Mouse (Mus musculus) ovary, postnatal 10 days (tissue): Measurements from ENCODE around the gene Lrrc4c.

Experiments used
- DNase-seq: peaks from one replicate; pipeline ENCODE4 v3.0.0; 2022; ENCODE audit warnings: low spot score

Lrrc4c gene

DNA sequence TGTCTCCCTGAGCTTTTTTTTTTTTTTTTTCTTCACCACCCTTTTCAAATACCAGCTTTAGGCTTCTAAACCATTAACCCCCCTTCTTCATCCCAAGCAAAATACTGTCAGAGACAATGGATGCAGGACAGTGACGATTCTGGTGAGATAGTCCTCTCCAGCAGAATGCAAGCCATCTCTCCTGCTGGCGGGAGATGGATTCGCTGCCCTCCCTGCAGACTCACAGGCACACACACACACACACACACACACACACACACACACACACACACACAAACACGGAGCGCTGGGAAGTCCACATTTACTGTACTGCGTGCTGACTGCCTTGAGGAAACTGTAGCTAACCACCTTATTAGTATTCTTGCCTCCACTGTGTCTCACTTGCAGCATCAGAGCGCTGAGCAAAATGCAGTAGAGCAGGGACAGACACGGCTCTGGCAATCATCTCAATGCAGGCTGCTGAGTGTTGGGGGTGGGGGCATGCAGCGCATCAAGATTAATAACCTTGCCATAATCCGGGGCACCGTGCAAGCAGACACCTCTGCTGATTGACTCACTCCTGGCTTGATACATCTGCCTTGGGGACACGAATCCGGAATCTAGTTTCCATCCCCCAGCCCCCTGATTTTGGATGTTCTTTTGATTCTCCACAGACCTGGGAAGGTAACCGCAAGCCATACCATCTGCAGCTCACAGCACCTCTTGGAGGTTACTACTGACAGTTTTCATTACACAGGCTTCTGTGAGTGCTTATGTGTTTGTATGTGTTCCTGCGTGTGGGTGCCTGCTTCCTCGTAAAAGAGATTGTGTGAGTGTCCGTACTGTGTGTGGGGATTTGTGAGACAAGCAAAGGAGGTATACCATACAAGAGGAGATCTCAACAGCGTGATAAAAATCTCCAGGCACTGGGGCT lies at the start of gene Lrrc4c:
Gene Lrrc4c (plus strand): TSS at position 783 of the 913 bp plus-strand sequence.
- DNase-seq: no peak

DNA sequence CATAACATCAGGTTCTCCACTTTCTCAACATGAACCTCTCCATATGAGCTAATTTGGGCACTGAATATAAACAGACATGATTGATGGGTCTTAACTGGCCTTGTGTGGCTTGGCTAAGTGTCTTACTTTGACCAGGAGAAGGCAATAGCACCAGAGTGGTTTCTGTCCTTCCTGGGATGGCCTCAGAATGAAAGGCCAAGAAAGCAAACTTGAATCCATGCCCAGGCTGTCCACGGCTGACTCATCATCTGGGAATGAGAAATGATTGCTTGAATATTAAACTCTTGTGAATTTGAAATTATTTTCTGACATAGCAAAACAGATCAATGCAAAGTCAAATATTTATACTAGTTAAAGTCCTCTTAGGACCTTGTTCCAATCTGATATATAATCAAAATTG lies 42.9 kb upstream of the Lrrc4c start:
- DNase-seq: no peak

DNA sequence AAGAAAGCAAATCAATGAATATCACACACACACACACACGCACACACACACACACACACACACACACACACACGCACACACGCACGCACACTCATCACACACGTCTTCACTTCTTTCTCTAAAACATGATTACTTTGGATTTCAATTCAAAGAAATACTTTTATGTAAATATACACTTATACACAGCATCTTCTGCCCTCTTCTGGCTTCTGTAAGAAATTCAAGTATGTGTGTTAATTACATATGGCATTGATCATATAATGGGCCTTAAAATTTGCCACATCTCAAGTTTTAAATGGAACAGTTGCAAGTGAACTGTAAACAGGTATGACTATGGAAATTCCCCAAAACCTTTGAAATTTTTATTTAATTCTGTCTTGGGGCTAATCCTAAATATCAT lies 35.0 kb upstream of the Lrrc4c start:
- DNase-seq: no peak

DNA sequence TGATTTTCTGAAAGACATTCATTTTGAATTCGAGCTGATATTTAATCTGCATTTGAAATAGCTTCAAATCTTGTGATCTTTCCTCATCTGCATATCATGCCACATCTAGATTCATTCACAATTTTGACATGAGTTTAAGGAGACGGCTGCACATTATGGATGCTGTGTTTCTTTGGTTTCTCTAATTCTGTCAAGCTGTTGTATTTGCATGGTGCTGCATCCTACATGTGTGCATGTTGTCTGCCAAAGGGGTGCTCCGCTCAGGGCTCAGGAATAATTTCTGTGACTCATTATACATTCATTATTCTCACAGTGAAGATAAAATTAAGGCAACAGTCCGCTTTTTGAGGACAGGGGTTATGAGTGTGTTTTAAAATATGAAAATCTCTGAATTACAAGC lies 30.5 kb upstream of the Lrrc4c start:
- no peak for DNase-seq

DNA sequence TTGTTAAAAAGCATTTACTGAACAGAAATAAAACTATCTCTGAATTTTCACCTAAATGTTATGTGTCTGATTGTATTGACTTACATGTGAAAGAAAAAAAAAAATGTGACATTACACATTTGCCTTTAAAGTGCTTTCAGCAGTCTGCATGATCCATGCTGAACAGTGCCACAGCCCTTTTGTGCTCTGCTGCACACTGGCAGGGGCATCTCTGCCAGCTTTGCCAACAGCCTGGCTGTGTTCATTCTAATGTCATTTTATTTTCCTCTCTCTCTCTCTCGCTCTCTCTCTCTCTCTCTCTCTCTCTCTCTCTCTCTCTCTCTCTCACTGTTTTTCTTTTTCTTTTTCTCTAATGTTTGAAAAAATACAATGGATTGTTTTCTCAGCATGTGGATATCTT lies 27.4 kb upstream of the Lrrc4c start:
- no peak for DNase-seq

DNA sequence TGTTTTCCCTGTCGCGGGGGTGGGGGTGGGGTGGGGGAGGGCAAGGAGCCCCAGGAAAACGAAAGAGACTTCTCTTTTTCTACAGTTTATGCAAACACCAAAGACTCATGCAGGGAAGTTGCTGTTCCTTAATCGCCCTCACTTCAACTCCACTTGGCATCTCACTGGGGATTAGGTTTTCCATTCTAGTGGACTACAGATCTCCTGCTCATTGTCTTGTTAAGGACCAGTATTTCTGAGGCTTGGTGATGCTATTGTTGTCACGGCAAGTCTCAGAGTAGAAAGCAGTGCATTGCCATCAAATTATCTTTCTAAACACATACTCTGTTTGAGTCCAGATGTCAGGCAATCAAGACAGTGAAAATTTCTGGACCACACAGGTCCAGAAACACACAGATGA lies 2.9 kb upstream of the Lrrc4c start:
- DNase-seq: no peak

DNA sequence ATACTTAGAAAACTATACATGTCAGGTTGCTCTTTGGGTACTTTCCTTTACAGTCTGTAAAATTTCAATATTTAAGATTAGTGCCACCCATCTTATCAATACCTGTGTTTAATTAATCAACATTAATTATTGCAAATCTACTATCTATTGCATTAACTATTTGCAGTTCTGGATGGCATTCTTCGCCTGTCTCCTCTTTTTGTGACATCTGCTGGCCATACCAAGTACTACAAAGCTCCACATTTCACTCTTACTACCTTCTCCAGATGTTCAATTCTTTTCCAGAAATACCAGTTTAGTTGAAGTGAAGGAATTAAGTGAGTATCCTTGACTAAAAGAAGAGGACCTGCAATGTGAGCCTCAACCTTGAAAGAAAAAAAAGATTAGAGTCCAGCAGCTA lies 1.4 kb upstream of the Lrrc4c start:
- DNase-seq: no peak

DNA sequence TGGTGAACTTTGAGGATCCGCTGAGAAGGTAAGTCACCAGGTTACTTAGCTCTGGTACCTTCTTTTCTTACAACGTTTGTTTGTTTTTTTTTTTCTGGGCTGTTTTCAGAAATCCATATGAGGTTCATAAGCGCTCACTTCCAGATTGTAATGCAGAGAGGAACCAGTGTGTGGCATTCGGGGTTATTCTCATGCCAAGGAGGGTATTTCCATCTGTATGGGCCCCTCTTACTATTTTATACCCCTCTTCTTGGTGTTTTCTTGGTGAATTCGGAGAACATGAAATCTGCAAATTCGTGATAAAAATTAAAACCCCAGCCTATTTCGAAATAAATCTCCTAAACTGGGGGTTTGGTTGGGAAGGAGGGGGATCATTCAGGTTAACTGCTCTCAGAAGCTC lies 587 bp downstream of the Lrrc4c start:
- DNase-seq: no peak

DNA sequence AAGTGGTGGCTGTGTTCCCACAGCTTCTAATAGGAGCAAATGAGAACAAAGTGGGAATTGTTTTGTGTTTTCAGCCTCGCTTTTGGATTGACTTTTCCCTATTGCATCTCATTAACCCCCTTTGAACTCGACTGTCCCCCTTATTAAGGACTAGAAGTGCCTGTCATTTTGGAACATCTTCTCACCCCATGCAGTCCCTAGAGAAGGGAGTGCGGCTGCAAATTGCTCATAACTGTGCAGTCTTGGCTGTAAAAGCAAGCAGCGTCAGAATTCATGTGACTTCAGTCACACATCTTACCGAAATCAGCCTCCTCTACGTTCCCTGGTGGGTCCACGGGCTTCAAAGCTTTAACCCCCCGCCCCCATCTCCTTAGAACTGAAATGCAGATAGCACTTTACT lies 1.2 kb downstream of the Lrrc4c start:
- no peak for DNase-seq

DNA sequence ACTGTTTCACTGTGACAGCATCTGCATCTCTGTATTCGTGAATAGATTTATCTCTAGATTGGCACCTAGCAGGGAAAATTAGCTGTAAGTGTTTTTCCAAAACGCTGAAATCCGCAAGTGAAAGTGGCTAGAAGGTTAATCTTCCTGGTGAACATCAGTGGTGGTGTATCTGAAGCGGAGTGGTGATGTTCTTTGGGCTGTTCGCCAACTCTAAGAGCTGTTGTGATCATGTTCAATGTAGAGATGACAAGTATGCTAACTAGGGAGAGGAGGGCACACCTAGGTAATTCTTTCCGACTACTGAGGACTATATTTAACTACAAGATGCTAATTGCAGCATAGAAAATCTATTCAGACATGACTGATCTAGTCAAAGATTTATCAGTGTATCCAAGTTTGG lies 1.7 kb downstream of the Lrrc4c start:
- no peak for DNase-seq

DNA sequence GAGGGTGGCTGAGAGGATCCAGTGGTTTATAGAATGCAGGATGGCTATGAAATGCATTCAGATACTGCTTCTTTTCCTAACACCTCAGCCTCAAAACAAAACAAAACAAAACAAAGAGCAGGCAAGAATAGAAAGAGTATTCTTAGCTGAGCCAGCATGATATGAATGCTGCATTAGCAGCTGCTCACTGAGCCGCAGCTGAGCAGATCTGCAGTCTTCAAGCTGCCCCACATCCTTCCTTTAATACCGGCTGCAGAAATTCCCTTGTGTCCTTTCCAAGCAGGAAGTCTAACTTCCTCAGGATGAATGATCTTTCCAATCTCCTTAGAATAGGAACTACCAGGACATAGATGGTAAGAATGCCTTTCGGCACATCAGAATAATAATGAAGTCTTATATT lies 16.7 kb downstream of the Lrrc4c start:
- no peak for DNase-seq

DNA sequence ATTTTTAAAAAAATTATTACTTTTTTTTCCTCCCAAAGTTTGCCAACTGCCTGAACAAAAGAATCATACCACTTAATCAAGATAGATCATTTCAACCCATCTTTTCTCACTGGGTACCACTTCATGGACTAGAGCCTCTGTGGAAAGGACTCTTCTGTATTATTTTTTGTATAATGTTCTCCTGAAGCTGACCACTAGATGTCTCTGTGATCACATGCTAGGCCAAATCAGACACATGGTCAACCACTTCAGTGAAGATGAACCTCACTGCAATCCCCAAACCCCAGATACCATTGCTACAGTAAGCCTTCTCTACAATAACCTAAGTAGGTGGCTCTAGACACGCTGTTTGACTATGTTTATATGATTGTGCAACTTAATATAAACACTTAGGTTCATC lies 19.4 kb downstream of the Lrrc4c start:
- no peak for DNase-seq

DNA sequence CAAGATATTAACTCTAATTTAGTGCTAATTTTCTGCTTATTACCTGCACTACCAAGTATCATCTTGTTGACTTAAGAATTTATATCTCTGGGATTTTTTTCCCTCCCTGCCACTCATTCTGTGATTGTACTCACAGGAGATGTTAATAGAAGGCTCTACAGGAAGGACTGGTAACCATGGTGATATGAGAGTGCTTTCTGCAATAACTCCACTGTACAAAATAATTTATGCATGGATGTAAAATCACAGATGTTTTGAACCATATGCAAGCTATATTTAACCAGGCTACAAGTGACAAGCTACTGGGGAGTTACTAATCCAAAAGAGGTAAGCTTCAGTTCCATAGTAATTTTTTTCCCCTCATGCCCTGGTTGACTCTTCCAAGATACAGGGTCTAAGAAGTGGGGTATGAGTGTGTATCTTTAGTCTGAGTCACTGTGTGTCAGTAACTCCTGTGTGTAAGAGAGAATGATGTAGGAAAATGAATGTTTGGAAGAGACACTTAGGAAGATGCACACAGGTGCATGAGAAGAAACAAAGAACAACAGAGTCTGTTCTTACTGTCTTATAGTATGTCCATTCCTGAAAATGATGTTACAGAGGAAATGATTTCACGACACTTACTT lies 83.3 kb downstream of the Lrrc4c start:
- no peak for DNase-seq

DNA sequence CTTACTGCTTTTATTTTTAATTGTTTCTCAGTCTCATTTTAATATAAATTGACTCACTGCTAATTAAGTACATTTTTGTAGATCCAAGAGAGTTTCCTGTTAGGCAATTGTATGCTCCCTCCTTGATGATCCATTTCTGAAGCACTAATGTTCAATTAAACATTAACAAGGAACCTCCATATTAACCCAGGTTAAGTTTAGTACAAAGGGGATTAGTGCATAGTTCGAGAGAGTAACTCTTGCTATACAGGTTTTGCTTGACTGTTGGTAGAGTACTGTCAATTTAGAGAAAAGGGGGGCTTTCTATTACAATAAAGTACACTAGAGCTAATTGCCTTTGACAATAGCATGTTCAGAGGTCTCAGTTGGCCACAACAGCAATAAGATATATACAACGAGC lies 84.5 kb downstream of the Lrrc4c start:
- no peak for DNase-seq

DNA sequence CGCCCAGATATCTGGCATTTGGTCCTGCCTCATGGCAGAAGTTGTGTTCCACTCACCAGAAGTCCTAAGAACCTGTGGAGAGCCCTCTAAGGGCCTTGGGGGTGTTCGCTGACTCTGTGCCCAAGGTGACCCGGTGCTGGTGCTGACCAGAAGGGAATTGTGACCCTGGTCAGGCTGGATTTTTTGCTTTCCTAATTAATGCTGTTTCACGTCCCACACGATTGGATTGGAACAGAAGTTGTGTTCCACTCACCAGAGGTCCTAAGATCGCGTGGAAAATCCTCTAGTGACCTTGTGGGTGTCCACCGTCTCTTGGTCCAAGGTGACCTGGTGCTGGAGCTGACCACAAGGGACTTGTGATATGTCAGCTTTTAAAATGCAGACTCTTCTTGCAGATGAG lies 88.9 kb downstream of the Lrrc4c start:
- no peak for DNase-seq

DNA sequence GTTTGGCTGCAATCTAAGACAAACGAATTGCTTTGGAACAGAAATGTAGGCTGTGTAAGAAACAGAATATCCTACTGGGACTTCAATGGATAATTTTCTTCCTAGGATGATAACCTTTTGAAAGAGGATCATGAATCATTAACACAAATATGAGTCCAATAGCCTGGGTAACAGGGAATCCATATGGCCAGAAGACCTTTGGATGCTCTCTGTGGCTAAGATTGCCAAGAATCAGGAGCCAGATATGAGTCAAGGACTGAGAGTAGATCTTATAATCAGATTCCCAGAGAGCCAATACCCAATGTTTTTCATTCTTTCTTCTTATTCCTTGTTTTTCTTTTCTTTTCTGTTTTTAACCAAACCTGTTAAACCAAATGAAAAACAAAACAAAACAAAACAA lies 93.2 kb downstream of the Lrrc4c start:
- DNase-seq: no peak

DNA sequence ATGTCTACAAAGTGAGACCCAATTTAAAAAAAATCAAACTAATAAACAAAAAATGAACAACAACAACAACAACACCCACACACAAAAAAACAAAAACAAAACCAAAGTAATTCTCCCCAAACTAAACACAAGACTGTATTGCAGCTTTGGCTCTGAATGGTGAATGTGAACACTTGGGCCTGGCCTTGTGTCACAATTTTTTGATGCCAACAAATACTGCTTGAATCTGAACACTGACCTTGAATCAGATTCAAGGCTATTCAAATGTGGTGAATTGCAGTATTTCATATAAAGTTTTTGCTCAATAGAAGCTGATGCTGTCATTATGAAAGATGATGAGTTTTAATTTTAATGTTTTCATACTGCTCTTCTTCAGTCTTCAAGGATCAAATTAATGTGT lies 143.6 kb downstream of the Lrrc4c start:
- no peak for DNase-seq

DNA sequence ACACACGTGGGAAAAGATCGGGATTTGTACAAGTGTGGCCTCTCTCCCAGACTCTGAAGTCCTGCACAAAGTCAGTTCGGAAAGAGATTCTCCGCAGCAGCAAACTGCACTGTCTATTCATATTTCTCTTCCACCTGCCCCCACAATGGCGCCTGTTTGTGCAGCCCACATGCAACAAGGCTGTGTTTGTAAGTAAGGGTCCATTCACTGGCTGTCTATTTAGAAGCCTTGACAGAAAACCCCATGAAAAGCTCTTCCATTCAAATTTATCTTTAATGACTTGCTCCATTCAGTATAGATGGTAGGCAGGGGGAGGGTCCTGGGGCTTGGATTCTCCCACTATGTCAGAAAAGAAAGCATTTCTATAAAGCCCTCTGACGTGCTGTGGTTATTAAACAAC lies 157.7 kb downstream of the Lrrc4c start:
- no peak for DNase-seq

DNA sequence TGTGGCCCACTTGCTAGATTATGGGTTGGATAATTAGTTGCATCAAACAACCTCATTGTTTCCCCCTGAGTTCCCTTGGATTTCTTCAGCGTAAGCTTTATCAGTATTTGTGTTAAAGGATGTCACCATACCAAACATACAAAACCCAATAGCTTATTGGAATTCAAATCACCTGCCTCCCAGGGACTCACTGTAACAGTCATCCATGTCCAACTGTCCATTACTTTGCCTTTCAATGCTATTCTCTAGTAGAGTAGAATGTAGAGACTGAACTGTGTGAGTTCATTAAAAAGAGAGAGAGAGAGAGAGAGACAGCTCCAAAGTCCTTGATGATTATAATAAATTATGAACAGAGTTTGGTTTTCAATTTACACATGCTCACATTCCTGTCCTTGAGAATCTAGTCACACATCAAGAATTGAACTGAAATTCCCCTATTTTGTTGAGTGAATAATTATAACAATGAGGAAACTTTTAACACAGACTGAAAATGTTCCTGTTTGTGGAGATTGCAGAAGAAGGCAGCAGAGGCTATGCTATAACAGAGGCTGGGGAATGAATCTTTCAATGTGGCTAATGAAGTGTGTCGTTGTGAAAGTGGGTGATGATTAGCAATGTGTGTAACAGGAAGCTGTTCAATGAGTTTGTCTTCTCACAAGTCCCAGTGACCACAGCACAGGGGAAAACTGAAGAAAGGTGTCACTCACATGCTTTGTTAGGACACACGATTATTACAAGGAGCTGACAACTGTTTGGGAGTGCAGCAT lies 181.3 kb downstream of the Lrrc4c start:
- DNase-seq: no peak

DNA sequence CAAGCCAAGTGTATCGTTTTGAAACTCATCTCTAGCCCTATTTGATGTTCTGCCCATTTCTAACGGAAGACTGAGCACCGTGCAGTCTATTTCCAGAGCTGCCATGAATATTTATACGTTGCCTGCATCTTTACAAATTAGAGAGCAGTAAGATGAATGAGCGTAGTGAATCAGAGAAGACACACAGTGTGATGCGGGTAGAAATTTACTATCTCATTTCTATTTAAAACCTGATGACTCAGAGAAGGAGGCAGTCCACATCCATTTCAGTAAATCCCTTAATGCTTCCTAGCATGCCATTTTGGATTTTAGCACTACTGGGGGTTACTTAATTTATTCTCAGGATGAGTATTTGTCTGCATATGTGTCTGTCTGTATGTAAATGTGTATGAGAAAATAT lies 186.2 kb downstream of the Lrrc4c start:
- DNase-seq: no peak

DNA sequence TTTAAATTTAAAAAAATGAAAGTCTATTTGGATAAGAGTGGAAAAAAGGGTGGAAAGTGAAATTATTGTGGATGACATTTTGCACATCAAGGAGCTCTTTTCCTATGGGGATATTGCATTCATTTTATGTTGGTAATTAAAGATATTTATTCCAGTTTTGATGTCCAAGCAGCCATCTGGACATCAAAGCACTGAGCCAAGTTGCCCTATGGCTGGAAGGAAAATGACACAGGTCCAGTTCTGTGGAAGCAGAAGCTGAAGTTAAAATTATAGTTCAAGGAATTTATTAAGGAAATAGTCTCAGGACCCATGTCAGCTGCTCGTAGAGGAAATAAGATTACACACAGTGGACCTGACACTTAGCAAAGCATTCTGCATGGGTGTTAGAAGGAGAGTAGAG lies 187.7 kb downstream of the Lrrc4c start:
- no peak for DNase-seq

DNA sequence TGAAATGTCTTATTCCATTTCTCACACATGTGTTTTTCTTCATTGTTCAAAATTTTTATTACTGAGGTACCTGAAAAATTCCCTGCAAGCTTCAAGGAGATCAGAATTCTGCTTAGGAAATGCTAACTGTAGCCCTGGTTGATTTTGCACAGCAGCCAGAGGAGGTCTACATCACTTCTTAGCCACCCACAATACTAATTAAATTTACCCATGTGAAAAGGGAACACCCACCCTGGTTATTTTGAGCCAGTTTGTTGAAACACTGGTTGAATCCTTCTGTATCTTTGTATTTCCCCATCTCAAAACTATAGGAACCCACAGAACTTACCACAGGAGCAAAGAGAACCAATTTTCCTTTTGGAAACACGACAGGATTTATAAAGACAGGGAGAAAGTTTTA lies 191.0 kb downstream of the Lrrc4c start:
- no peak for DNase-seq

DNA sequence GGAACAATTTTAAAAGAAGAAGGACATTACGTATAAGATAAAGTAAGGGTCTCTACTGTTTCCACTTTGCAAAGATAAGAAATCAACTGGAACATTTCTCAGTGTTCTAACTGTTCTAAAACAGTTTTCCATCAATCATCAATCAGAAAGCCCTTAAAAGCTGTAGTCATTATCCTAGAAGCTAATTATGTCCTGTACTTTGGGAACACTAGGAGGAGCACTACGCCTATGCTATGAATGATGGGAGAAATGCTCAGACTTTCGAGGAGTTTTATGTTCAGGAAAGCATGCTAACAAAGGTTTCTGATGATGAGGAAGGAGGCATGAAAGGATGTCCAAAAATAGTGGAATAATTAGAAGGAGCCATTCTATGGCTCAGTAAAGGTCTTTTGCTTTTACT lies 219.5 kb downstream of the Lrrc4c start:
- no peak for DNase-seq
